Mouse (Mus musculus) liver, embryonic 14.5 days (tissue): ENCODE results near the gene Fbxw7.

Experiments
- CTCF ChIP-seq: IDR thresholded peaks from 2 replicates; pipeline ENCODE4 v1.5.1; 2016; ENCODE audit warnings: antibody characterized with exemption, low read depth, control low read depth
- EP300 ChIP-seq: IDR thresholded peaks from 2 replicates; pipeline ENCODE4 v1.6.1; 2016; ENCODE audit warnings: antibody characterized with exemption, low read depth

DNA sequence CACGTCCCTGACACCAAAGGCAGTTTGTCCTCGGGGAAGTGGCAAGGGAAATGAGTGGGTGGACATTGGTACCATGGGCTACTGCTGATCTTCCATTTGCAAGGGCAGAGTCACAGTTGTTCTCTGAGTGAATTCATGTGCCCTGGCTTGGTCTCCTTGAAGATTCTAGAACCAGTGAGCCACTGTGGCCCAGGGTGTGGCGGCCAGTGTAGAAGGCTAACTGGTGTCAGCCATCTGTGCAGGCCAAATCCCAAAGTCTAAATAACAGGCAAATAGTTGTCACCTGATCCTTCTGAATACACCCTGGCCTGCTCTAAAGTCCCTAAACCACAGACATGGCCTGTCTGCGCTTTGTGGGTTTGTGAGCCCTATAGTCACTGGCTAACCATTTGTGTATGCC lies 173.8 kb downstream of the Fbxw7 start:
- no peak for TF ChIP-seq CTCF
- TF ChIP-seq EP300 = no peak
